Mouse (Mus musculus): ENCODE results near the gene Slc36a2. TPM values are rescaled to one million over a fixed set of nuclear protein-coding genes. Genes with fewer than 3 reads are reported as not detected.

The Slc36a2 gene
- total and polyA plus RNA-seq, 3 experiments = 0.04 to 0.17 TPM; not detected in 1

DNA sequence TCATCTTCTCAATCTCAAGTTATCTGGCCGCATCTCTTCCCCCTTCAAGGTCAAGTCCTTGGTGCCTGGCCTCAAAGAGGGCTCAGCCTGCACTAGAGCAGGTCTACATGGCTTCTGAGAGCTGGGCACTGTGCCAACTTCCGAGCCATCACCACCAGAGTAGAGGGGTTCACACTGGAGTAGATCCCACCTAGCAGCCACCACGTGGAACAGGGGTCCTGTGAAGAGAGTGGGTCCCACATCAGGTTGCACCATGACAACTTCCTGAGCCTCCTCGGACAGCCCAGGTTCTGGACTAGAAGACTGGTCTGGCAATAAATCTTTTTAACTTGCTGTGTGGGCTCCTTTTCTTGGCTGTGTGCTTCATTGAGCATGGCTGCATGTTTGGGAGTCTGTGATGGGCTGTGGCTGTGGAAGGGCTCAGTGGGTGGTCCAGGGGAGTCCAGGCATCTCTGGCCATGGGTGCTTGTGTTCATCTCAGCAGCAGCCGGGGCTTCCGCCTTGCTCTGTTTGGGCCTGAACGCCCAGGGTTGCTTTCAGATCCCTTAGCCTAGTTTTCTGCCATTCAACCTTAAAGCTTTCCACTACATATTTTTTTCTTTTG is 74.2 kb downstream of the Slc36a2 start:
- dilution Hi-C loops (cut with MboI; ENCODE audit: extremely low pct_ligation_motif_present, extremely low pct_unique_long_range_greater_than_20kb, low sequenced_read_pairs) = no loop called here

DNA sequence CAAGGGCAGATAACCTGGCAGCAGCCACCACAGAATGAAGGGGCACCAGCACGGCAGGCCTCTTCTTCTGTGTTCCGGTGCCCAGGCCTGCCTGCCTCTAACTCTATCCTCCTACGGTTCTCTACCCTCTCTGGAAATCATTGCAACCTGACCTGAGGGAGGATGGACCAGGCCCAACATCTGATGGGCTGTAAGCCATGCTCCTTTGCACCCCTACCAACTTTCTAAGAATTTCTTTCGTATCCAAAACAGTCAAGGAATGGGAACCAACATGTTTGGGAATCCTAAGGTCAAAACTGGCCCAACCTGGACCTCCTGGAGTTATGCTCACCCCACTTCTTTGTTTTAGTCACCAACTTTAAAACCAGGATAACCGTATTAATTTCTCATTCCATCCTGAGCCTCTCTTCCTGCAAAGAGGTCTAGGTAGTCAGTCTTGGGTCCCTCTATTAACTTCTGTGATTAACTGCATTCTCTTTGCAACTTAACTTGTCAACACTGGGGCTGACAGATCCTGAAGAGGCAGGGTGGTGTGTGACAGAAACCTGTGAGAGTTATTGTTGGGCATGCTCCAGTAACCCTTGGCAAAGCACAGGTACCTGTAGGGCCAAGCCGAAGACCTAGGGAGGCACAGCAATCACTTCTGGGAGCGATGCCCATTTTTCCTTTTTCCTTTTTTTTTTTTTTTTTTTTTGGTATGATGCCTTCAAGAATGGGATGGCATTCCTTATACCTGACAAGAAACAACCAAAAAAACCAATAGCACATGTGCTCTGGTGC is 75.2 kb downstream of the Slc36a2 start:
- Histone ChIP-seq H3K9me3 (replicated peaks; ENCODE audit: low read length) (no peaks in the 10 kb centered on the region), H3K9ac (ENCODE audit: insufficient read depth, low read depth) (no peak overlapping the region), H3K4me3 (replicated peaks in 1 of 3; ENCODE audit: low read depth in 2 of 3, low read length in 2 of 3, poor library complexity in 1 of 3) (no peak overlapping the region), H3K79me2 (replicated peaks; ENCODE audit: control insufficient read depth, extremely low read depth, insufficient read depth, poor library complexity, severe bottlenecking) (no peaks in the 10 kb centered on the region), H3K27me3 (replicated peaks) (no peaks in the 10 kb centered on the region), H3K4me2 (ENCODE audit: insufficient read depth, low read depth, poor library complexity, severe bottlenecking) (no peak overlapping the region), H3K4me1 (ENCODE audit: control insufficient read depth in 1 of 2, insufficient read depth in 2 of 2) (peaks cover 10 to 31% of the 10 kb centered on the region in 2 experiments), H3K36me3 (replicated peaks in 1 of 2; ENCODE audit: control insufficient read depth in 1 of 2, insufficient read depth in 1 of 2, low read length in 1 of 2) (peaks cover 25 to 61% of the 10 kb centered on the region in 2 experiments), H3K27ac (ENCODE audit: insufficient read depth, low read depth) (no peak overlapping the region)
- dilution Hi-C loops (cut with MboI; ENCODE audit: extremely low pct_ligation_motif_present, extremely low pct_unique_long_range_greater_than_20kb, low sequenced_read_pairs) (no loop called here), in situ Hi-C loops (cut with MboI; ENCODE audit: low pct_ligation_motif_present, low pct_unique_long_range_greater_than_20kb, low sequenced_read_pairs) (no loop called here)
- DNase-seq (ENCODE audit: extremely low read depth) = no peak
- no peak for TF ChIP-seq USF2 (conservative IDR thresholded peaks at IDR 0.05; ENCODE audit: low read depth, low read length)
- no peak for TF ChIP-seq MAFK (IDR thresholded peaks at IDR 0.05; ENCODE audit: insufficient replicate concordance, low read length)

More for the DNA sequence above, 74.2 kb downstream of the Slc36a2 start:
- Histone ChIP-seq H3K4me3 (replicated peaks in 1 of 3; ENCODE audit: low read depth in 2 of 3, low read length in 2 of 3, poor library complexity in 1 of 3) (no peak overlapping the region), H3K27ac (ENCODE audit: insufficient read depth, low read depth) (no peak overlapping the region), H3K9me3 (replicated peaks; ENCODE audit: low read length) (no peaks in the 10 kb centered on the region), H3K27me3 (replicated peaks) (no peaks in the 10 kb centered on the region), H3K79me2 (replicated peaks; ENCODE audit: control insufficient read depth, extremely low read depth, insufficient read depth, poor library complexity, severe bottlenecking) (no peaks in the 10 kb centered on the region), H3K4me2 (ENCODE audit: insufficient read depth, low read depth, poor library complexity, severe bottlenecking) (no peak overlapping the region), H3K4me1 (ENCODE audit: control insufficient read depth in 1 of 2, insufficient read depth in 2 of 2) (peaks cover 10 to 33% of the 10 kb centered on the region in 2 experiments), H3K36me3 (replicated peaks in 1 of 2; ENCODE audit: control insufficient read depth in 1 of 2, insufficient read depth in 1 of 2, low read length in 1 of 2) (peaks cover 21 to 52% of the 10 kb centered on the region in 2 experiments), H3K9ac (ENCODE audit: insufficient read depth, low read depth) (no peak overlapping the region)
- no peak for DNase-seq (ENCODE audit: extremely low read depth)
- in situ Hi-C loops (cut with MboI; ENCODE audit: low pct_ligation_motif_present, low pct_unique_long_range_greater_than_20kb, low sequenced_read_pairs) = no loop called here
- TF ChIP-seq MAFK (IDR thresholded peaks at IDR 0.05; ENCODE audit: insufficient replicate concordance, low read length) (no peak), TBP (conservative IDR thresholded peaks at IDR 0.05; ENCODE audit: low read depth, low read length) (no peak), HCFC1 (IDR thresholded peaks at IDR 0.05; ENCODE audit: low read depth, low read length) (no peak), SMC3 (IDR thresholded peaks at IDR 0.05; ENCODE audit: low read depth, low read length) (no peak), JUND (conservative IDR thresholded peaks at IDR 0.05; ENCODE audit: low read depth, low read length) (no peak), ZMIZ1 (IDR thresholded peaks at IDR 0.05; ENCODE audit: low read depth, low read length) (no peak), IRF4 (IDR thresholded peaks at IDR 0.05; ENCODE audit: low read depth, low read length) (no peak), CHD1 (IDR thresholded peaks at IDR 0.05; ENCODE audit: low read depth, low read length) (no peak), MAX (IDR thresholded peaks at IDR 0.05; ENCODE audit: low read length) (no peak), ELF1 (IDR thresholded peaks at IDR 0.05; ENCODE audit: low read depth, low read length) (no peak), E2F4 (IDR thresholded peaks at IDR 0.05; ENCODE audit: insufficient replicate concordance, low read depth, low read length) (no peak), TCF12 (IDR thresholded peaks at IDR 0.05; ENCODE audit: low read depth, low read length) (no peak), MAZ (IDR thresholded peaks at IDR 0.05; ENCODE audit: low read depth, low read length) (no peak), JUN (IDR thresholded peaks at IDR 0.05; ENCODE audit: insufficient read depth, low read depth, low read length) (no peak), GABPA (IDR thresholded peaks at IDR 0.05; ENCODE audit: insufficient replicate concordance, low read depth, low read length) (no peak), ETS1 (conservative IDR thresholded peaks at IDR 0.05; ENCODE audit: low read depth, low read length) (no peak), CTCF (conservative IDR thresholded peaks at IDR 0.05 in 1 of 2, IDR thresholded peaks at IDR 0.05 in 1 of 2; ENCODE audit: low read depth in 2 of 2, low read length in 2 of 2) (no peak), MYC (IDR thresholded peaks at IDR 0.05; ENCODE audit: low read depth, low read length) (no peak), NELFE (IDR thresholded peaks at IDR 0.05; ENCODE audit: low read depth, low read length) (no peak)

Other genes starting within 250 kb of the Slc36a2 start
- gene Tnip1, start 222.2 kb downstream of the Slc36a2 start, total RNA-seq (2012; rRNA removed) = 67.8 and 76.2 TPM in 2 replicates
- gene Tnip1, start 222.2 kb downstream of the Slc36a2 start, total RNA-seq (2014; rRNA removed) = 34.9 and 36.1 TPM in 2 replicates
- 134 and 137 TPM in 2 replicates for gene Tnip1, start 222.2 kb downstream of the Slc36a2 start, polyA plus RNA-seq (2012; ENCODE audit: insufficient read length, low read depth)
- 163 and 168 TPM in 2 replicates for gene Anxa6, start 151.6 kb downstream of the Slc36a2 start, total RNA-seq (2012; rRNA removed)
- 115 and 125 TPM in 2 replicates for gene Anxa6, start 151.6 kb downstream of the Slc36a2 start, total RNA-seq (2014; rRNA removed)
- 162 and 163 TPM in 2 replicates for gene Anxa6, start 151.6 kb downstream of the Slc36a2 start, polyA plus RNA-seq (2012; ENCODE audit: insufficient read length, low read depth)
- 4.3 and 4.4 TPM in 2 replicates for gene Ccdc69, start 106.9 kb downstream of the Slc36a2 start, total RNA-seq (2012; rRNA removed)
- gene Ccdc69, start 106.9 kb downstream of the Slc36a2 start, total RNA-seq (2014; rRNA removed) = 0.27 TPM in 1 of 2 replicates, not detected in the other
- 0.23 and 0.61 TPM in 2 replicates for gene Ccdc69, start 106.9 kb downstream of the Slc36a2 start, polyA plus RNA-seq (2012; ENCODE audit: insufficient read length, low read depth)
- 24.1 and 26.5 TPM in 2 replicates for gene Gm2a, start 87.0 kb downstream of the Slc36a2 start, total RNA-seq (2012; rRNA removed)
- gene Gm2a, start 87.0 kb downstream of the Slc36a2 start, total RNA-seq (2014; rRNA removed) = 8.9 and 10.0 TPM in 2 replicates
- 24.1 and 25.6 TPM in 2 replicates for gene Gm2a, start 87.0 kb downstream of the Slc36a2 start, polyA plus RNA-seq (2012; ENCODE audit: insufficient read length, low read depth)
- gene Slc36a3, start 33.4 kb downstream of the Slc36a2 start, total RNA-seq (2012; rRNA removed) = 0.34 and 0.72 TPM in 2 replicates
- gene Slc36a3, start 33.4 kb downstream of the Slc36a2 start, total RNA-seq (2014; rRNA removed) = 0.34 and 0.72 TPM in 2 replicates
- 1.2 and 1.5 TPM in 2 replicates for gene Slc36a3, start 33.4 kb downstream of the Slc36a2 start, polyA plus RNA-seq (2012; ENCODE audit: insufficient read length, low read depth)
- 2.5 and 3.6 TPM in 2 replicates for gene Slc36a1, start 19.3 kb upstream of the Slc36a2 start, total RNA-seq (2012; rRNA removed)
- 0.51 and 0.65 TPM in 2 replicates for gene Slc36a1, start 19.3 kb upstream of the Slc36a2 start, total RNA-seq (2014; rRNA removed)
- gene Slc36a1, start 19.3 kb upstream of the Slc36a2 start, polyA plus RNA-seq (2012; ENCODE audit: insufficient read length, low read depth) = 4.3 and 5.0 TPM in 2 replicates
- under 0.01 and 0.04 TPM in 2 replicates for gene Fat2, start 151.5 kb upstream of the Slc36a2 start, total RNA-seq (2012; rRNA removed)
- gene Fat2, start 151.5 kb upstream of the Slc36a2 start, total RNA-seq (2014; rRNA removed) = not detected in 2 replicates
- not detected in 2 replicates for gene Fat2, start 151.5 kb upstream of the Slc36a2 start, polyA plus RNA-seq (2012; ENCODE audit: insufficient read length, low read depth)
- gene Sparc, start 238.1 kb upstream of the Slc36a2 start, total RNA-seq (2012; rRNA removed) = 0.13 and 0.34 TPM in 2 replicates
- gene Sparc, start 238.1 kb upstream of the Slc36a2 start, total RNA-seq (2014; rRNA removed) = not detected in 2 replicates
- gene Sparc, start 238.1 kb upstream of the Slc36a2 start, polyA plus RNA-seq (2012; ENCODE audit: insufficient read length, low read depth) = 0.40 and 0.57 TPM in 2 replicates